Mouse (Mus musculus): Measurements from ENCODE around the gene Ccdc51. TPM values are rescaled to one million over a fixed set of nuclear protein-coding genes. Genes with fewer than 3 reads are reported as not detected.

Ccdc51 gene
- 12.4 TPM for polyA plus RNA-seq (2012; fragmentation: generic; extraction: Trizol)
- long read RNA-seq, experiment 1, transcript Ccdc51-201 (4 exons, 1,526 nt), result major isoform, 7 of 8 reads
- long read RNA-seq, experiment 1, partial matches to known transcripts, result 1 of 8 reads
- long read RNA-seq, experiment 1, other reads (novel, unspliced or antisense), result 0 of 8 reads
- long read RNA-seq, experiment 2, transcript Ccdc51-201 (4 exons, 1,526 nt), result major isoform, 14 of 15 reads
- long read RNA-seq, experiment 2, partial matches to known transcripts, result 0 of 15 reads
- long read RNA-seq, experiment 2, other reads (novel, unspliced or antisense), result 1 of 15 reads

- Histone ChIP-seq H3K79me2 (ENCODE audit: control insufficient read depth, insufficient read depth) (peaks cover 43% of the 10 kb centered on the region), H3K27me3 (ENCODE audit: control insufficient read depth, insufficient read depth, insufficient read length) (no peaks in the 10 kb centered on the region), H3K79me3 (ENCODE audit: low read depth) (peaks cover 26% of the 10 kb centered on the region), H3ac (ENCODE audit: control insufficient read depth, insufficient read length, low read depth) (peak within 1 kb of the TSS; percentile 94), H3K36me3 (ENCODE audit: control insufficient read depth, insufficient read depth) (peaks cover 20% of the 10 kb centered on the region), H3K4me3 (ENCODE audit: insufficient read depth, poor library complexity, severe bottlenecking) (peak within 1 kb of the TSS; percentile 59)
- no peak for TF ChIP-seq USF1 (IDR thresholded peaks at IDR 0.05; ENCODE audit: low read depth)
- no peak for TF ChIP-seq FOSL1 (IDR thresholded peaks at IDR 0.05; ENCODE audit: insufficient read depth, low read length, poor library complexity, severe bottlenecking)
- no peak for TF ChIP-seq CEBPB (IDR thresholded peaks at IDR 0.05; ENCODE audit: low read depth)
- no peak for TF ChIP-seq CTCF (IDR thresholded peaks at IDR 0.05; ENCODE audit: control insufficient read depth, insufficient read depth, insufficient read length)
- TF ChIP-seq MYOG (IDR thresholded peaks at IDR 0.05; ENCODE audit: control insufficient read depth, extremely low read depth, insufficient read length), result no peak
- TF ChIP-seq MAX (IDR thresholded peaks at IDR 0.05), result peak; percentile 7
- no peak for TF ChIP-seq MYOD1 (IDR thresholded peaks at IDR 0.05; ENCODE audit: control insufficient read depth, insufficient read length, low read depth)
These were observed at the start of gene Ccdc51, which contains the start of gene Tma7 for GRCm38 (mm10) chr9:109082124-109082800. Ccdc51 (plus strand) TSS chr9:109082493. Tma7 (minus strand) TSS chr9:109082587.

- Histone ChIP-seq H3K79me3 (ENCODE audit: low read depth) (peaks cover 5% of the 10 kb centered on the region), H3ac (ENCODE audit: control insufficient read depth, insufficient read length, low read depth) (peak within 1 kb of the TSS; percentile 57), H3K4me3 (ENCODE audit: insufficient read depth, poor library complexity, severe bottlenecking) (peak within 1 kb of the TSS; percentile 57), H3K36me3 (ENCODE audit: control insufficient read depth, insufficient read depth) (no peaks in the 10 kb centered on the region), H3K79me2 (ENCODE audit: control insufficient read depth, insufficient read depth) (peaks cover 33% of the 10 kb centered on the region), H3K27me3 (ENCODE audit: control insufficient read depth, insufficient read depth, insufficient read length) (no peaks in the 10 kb centered on the region)
- TF ChIP-seq MAX (IDR thresholded peaks at IDR 0.05) (no peak), MYOD1 (IDR thresholded peaks at IDR 0.05; ENCODE audit: control insufficient read depth, insufficient read length, low read depth) (no peak), CTCF (IDR thresholded peaks at IDR 0.05; ENCODE audit: control insufficient read depth, insufficient read depth, insufficient read length) (no peak), MYOG (IDR thresholded peaks at IDR 0.05; ENCODE audit: control insufficient read depth, extremely low read depth, insufficient read length) (no peak), FOSL1 (IDR thresholded peaks at IDR 0.05; ENCODE audit: insufficient read depth, low read length, poor library complexity, severe bottlenecking) (no peak), USF1 (IDR thresholded peaks at IDR 0.05; ENCODE audit: low read depth) (no peak), CEBPB (IDR thresholded peaks at IDR 0.05; ENCODE audit: low read depth) (no peak)
These were observed 44.0 kb upstream of the Ccdc51 start, which contains the start of gene Shisa5 for GRCm38 (mm10) chr9:109038086-109038895. Shisa5 (plus strand) TSS chr9:109038565.

GRCm38 (mm10) chr9:109038901-109039364 is 43.4 kb upstream of the Ccdc51 start:
- TF ChIP-seq MAX (IDR thresholded peaks at IDR 0.05), result no peak
- TF ChIP-seq MYOD1 (IDR thresholded peaks at IDR 0.05; ENCODE audit: control insufficient read depth, insufficient read length, low read depth), result no peak
- no peak for TF ChIP-seq CTCF (IDR thresholded peaks at IDR 0.05; ENCODE audit: control insufficient read depth, insufficient read depth, insufficient read length)
- TF ChIP-seq CEBPB (IDR thresholded peaks at IDR 0.05; ENCODE audit: low read depth), result no peak
- TF ChIP-seq FOSL1 (IDR thresholded peaks at IDR 0.05; ENCODE audit: insufficient read depth, low read length, poor library complexity, severe bottlenecking), result no peak
- no peak for TF ChIP-seq USF1 (IDR thresholded peaks at IDR 0.05; ENCODE audit: low read depth)
- TF ChIP-seq MYOG (IDR thresholded peaks at IDR 0.05; ENCODE audit: control insufficient read depth, extremely low read depth, insufficient read length), result no peak
- Histone ChIP-seq H3K36me3 (ENCODE audit: control insufficient read depth, insufficient read depth) (no peaks in the 10 kb centered on the region), H3K27me3 (ENCODE audit: control insufficient read depth, insufficient read depth, insufficient read length) (no peaks in the 10 kb centered on the region), H3K79me3 (ENCODE audit: low read depth) (peaks cover 5% of the 10 kb centered on the region), H3ac (ENCODE audit: control insufficient read depth, insufficient read length, low read depth) (peak overlapping the region; percentile 57), H3K4me3 (ENCODE audit: insufficient read depth, poor library complexity, severe bottlenecking) (peak overlapping the region; percentile 57), H3K79me2 (ENCODE audit: control insufficient read depth, insufficient read depth) (peaks cover 33% of the 10 kb centered on the region)

GRCm38 (mm10) chr9:109039681-109040080 is 42.6 kb upstream of the Ccdc51 start:
- H3K4me3 ChIP-seq (ENCODE audit: insufficient read depth, poor library complexity, severe bottlenecking), result no peak overlapping the region
- no peaks in the 10 kb centered on the region for H3K27me3 ChIP-seq (ENCODE audit: control insufficient read depth, insufficient read depth, insufficient read length)
- TF ChIP-seq USF1 (IDR thresholded peaks at IDR 0.05; ENCODE audit: low read depth) (no peak), MAX (IDR thresholded peaks at IDR 0.05) (no peak), MYOG (IDR thresholded peaks at IDR 0.05; ENCODE audit: control insufficient read depth, extremely low read depth, insufficient read length) (no peak), FOSL1 (IDR thresholded peaks at IDR 0.05; ENCODE audit: insufficient read depth, low read length, poor library complexity, severe bottlenecking) (no peak), CTCF (IDR thresholded peaks at IDR 0.05; ENCODE audit: control insufficient read depth, insufficient read depth, insufficient read length) (no peak), CEBPB (IDR thresholded peaks at IDR 0.05; ENCODE audit: low read depth) (no peak), MYOD1 (IDR thresholded peaks at IDR 0.05; ENCODE audit: control insufficient read depth, insufficient read length, low read depth) (no peak)

GRCm38 (mm10) chr9:109040216-109040615 is 42.1 kb upstream of the Ccdc51 start:
- Histone ChIP-seq H3ac (ENCODE audit: control insufficient read depth, insufficient read length, low read depth) (no peak overlapping the region), H3K4me3 (ENCODE audit: insufficient read depth, poor library complexity, severe bottlenecking) (no peak overlapping the region), H3K79me2 (ENCODE audit: control insufficient read depth, insufficient read depth) (peaks cover 33% of the 10 kb centered on the region), H3K36me3 (ENCODE audit: control insufficient read depth, insufficient read depth) (no peaks in the 10 kb centered on the region), H3K79me3 (ENCODE audit: low read depth) (peaks cover 5% of the 10 kb centered on the region), H3K27me3 (ENCODE audit: control insufficient read depth, insufficient read depth, insufficient read length) (no peaks in the 10 kb centered on the region)
- TF ChIP-seq CEBPB (IDR thresholded peaks at IDR 0.05; ENCODE audit: low read depth) (no peak), MYOD1 (IDR thresholded peaks at IDR 0.05; ENCODE audit: control insufficient read depth, insufficient read length, low read depth) (no peak), MYOG (IDR thresholded peaks at IDR 0.05; ENCODE audit: control insufficient read depth, extremely low read depth, insufficient read length) (no peak), MAX (IDR thresholded peaks at IDR 0.05) (no peak), USF1 (IDR thresholded peaks at IDR 0.05; ENCODE audit: low read depth) (no peak), FOSL1 (IDR thresholded peaks at IDR 0.05; ENCODE audit: insufficient read depth, low read length, poor library complexity, severe bottlenecking) (no peak), CTCF (IDR thresholded peaks at IDR 0.05; ENCODE audit: control insufficient read depth, insufficient read depth, insufficient read length) (no peak)

More at GRCm38 (mm10) chr9:109039681-109040080, 42.6 kb upstream of the Ccdc51 start:
- Histone ChIP-seq H3ac (ENCODE audit: control insufficient read depth, insufficient read length, low read depth) (no peak overlapping the region), H3K79me2 (ENCODE audit: control insufficient read depth, insufficient read depth) (peaks cover 33% of the 10 kb centered on the region), H3K79me3 (ENCODE audit: low read depth) (peaks cover 5% of the 10 kb centered on the region), H3K36me3 (ENCODE audit: control insufficient read depth, insufficient read depth) (no peaks in the 10 kb centered on the region)
